Mouse (Mus musculus) ES-Bruce4 (cell line): ENCODE data around the gene Ifitm1. TPM values are rescaled to one million over a fixed set of nuclear protein-coding genes. Genes with fewer than 3 reads are reported as not detected.

Source experiments
- H3K27ac ChIP-seq: 2 replicates; pipeline ENCODE4 v1.5.1; 2012; ENCODE audit warnings: low read length, inconsistent platforms; ENCODE audit not compliant: insufficient read depth
- H3K27me3 ChIP-seq: 2 replicates; pipeline ENCODE4 v1.6.1; 2012; ENCODE audit warnings: mild to moderate bottlenecking, low read length, inconsistent platforms; ENCODE audit not compliant: control insufficient read depth, poor library complexity, insufficient read depth, severe bottlenecking
- H3K36me3 ChIP-seq: 2 replicates; pipeline ENCODE4 v1.6.1; 2012; ENCODE audit warnings: inconsistent platforms, mild to moderate bottlenecking, low read length, moderate library complexity; ENCODE audit not compliant: control insufficient read depth, poor library complexity, insufficient read depth, severe bottlenecking
- H3K4me1 ChIP-seq: one replicate; pipeline ENCODE4 v1.8.1; 2011; ENCODE audit warnings: low read length; ENCODE audit not compliant: control insufficient read depth, insufficient read depth
- H3K4me3 ChIP-seq: 2 replicates; pipeline ENCODE4 v1.5.1; 2011; ENCODE audit warnings: low read depth, mild to moderate bottlenecking, low read length
- H3K9ac ChIP-seq: 2 replicates; pipeline ENCODE4 v1.6.1; 2012; ENCODE audit warnings: low read depth, mild to moderate bottlenecking, inconsistent platforms; ENCODE audit not compliant: poor library complexity, severe bottlenecking
- H3K9me3 ChIP-seq: replicated peaks from 2 replicates; pipeline ENCODE4 v1.6.1; 2012; ENCODE audit warnings: mild to moderate bottlenecking, low read length, inconsistent platforms; ENCODE audit not compliant: control insufficient read depth, poor library complexity, insufficient read depth, severe bottlenecking
- CTCF ChIP-seq: IDR thresholded peaks from one replicate; pipeline ENCODE4 v1.8.1; 2011; ENCODE audit warnings: low read depth, low read length
- EP300 ChIP-seq: IDR thresholded peaks from 2 replicates; pipeline ENCODE4 v1.6.1; 2011; ENCODE audit warnings: low read depth, low read length; ENCODE audit not compliant: insufficient read depth
- POLR2A ChIP-seq: IDR thresholded peaks from one replicate; pipeline ENCODE4 v1.8.1; 2011; ENCODE audit warnings: low read length; ENCODE audit not compliant: insufficient read depth
- polyA plus RNA-seq: library from polyadenylated mRNA; stranded (reverse); fragments of >200 nt; gene quantifications from 2 replicates; pipeline ENCODE4 v1.2.4, GENCODE M21; 2011; ENCODE audit warnings: low read depth; ENCODE audit not compliant: missing spikeins, insufficient read depth, insufficient read length

Gene Ifitm1
- polyA plus RNA-seq, 1 experiment: 501 TPM

DNA sequence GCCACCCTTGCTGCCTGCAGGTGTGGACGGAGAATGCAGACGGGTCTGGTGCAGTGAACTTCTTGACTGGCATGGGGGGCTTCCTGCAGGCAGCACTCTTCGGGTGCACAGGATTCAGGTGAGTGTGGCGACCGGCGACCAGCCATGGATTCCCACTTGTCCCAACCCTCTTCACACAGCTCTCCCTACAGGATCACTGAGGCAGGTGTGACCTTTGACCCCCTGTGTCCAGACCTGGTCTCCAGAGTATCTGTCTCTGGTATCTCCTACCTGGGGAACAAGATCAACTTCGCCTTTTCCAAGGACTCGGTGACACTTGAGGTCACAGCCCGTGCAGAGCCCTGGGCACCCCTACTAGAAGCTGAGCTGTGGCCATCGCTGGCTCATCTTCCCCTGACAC is 20.7 kb upstream of the Ifitm1 start:
- TF ChIP-seq EP300: no peak
- H3K9me3 ChIP-seq: no peaks in the 10 kb centered on the region
- no peak overlapping the region for H3K27ac ChIP-seq
- no peaks in the 10 kb centered on the region for H3K27me3 ChIP-seq
- no peaks in the 10 kb centered on the region for H3K4me1 ChIP-seq
- H3K4me3 ChIP-seq: no peak overlapping the region
- H3K9ac ChIP-seq: no peak overlapping the region
- H3K36me3 ChIP-seq: peaks cover 18% of the 10 kb centered on the region

GRCm38 (mm10) chr7:140946980-140947379 is 20.0 kb upstream of the Ifitm1 start:
- Histone ChIP-seq H3K4me1 (no peaks in the 10 kb centered on the region), H3K27me3 (no peaks in the 10 kb centered on the region), H3K4me3 (no peak overlapping the region), H3K9me3 (no peaks in the 10 kb centered on the region), H3K9ac (no peak overlapping the region), H3K27ac (no peak overlapping the region), H3K36me3 (peaks cover 18% of the 10 kb centered on the region)
- TF ChIP-seq POLR2A (no peak), EP300 (no peak), CTCF (no peak)

- Histone ChIP-seq H3K36me3 (peaks cover 24% of the 10 kb centered on the region), H3K9me3 (no peaks in the 10 kb centered on the region), H3K27me3 (no peaks in the 10 kb centered on the region), H3K27ac (no peak overlapping the region), H3K4me3 (no peak overlapping the region), H3K4me1 (peaks cover 5% of the 10 kb centered on the region), H3K9ac (no peak overlapping the region)
- TF ChIP-seq POLR2A (no peak), EP300 (no peak), CTCF (no peak)
Measured at GRCm38 (mm10) chr7:140948161-140948560, 18.9 kb upstream of the Ifitm1 start.

DNA sequence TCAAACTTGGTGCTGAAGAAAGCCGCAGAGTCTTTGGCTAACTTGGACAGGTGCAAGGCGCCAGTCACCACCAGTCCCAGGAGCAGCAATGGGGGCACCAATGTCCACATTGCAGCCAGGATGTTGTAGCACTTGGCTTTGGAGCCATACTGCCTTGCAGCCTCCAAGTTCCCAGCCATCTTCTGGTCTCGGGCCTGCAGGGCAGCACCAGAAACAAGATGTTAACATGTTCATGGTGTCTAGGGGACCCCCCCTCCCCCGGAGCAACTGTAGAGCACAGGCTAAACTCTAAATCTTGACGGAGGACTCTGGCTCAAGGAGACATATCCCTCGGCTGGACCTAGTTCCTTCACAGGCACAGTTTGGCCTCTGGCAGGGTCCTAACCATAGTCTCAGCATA is 17.8 kb upstream of the Ifitm1 start:
- H3K27me3 ChIP-seq: no peaks in the 10 kb centered on the region
- H3K36me3 ChIP-seq: peaks cover 29% of the 10 kb centered on the region
- H3K4me3 ChIP-seq: no peak overlapping the region
- H3K4me1 ChIP-seq: peaks cover 5% of the 10 kb centered on the region
- no peaks in the 10 kb centered on the region for H3K9me3 ChIP-seq
- H3K27ac ChIP-seq: no peak overlapping the region
- no peak overlapping the region for H3K9ac ChIP-seq
- no peak for TF ChIP-seq EP300
- TF ChIP-seq POLR2A: no peak
- no peak for TF ChIP-seq CTCF

GRCm38 (mm10) chr7:140949824-140950530 is 17.0 kb upstream of the Ifitm1 start, which contains the start of gene Ifitm5:
Gene Ifitm5, minus strand, starts transcription at chr7:140950291.
- TF ChIP-seq CTCF (no peak), EP300 (no peak), POLR2A (no peak)
- Histone ChIP-seq H3K4me3 (no peak within 1 kb of the TSS), H3K9me3 (no peaks in the 10 kb centered on the region), H3K27me3 (no peaks in the 10 kb centered on the region), H3K27ac (no peak within 1 kb of the TSS), H3K9ac (no peak within 1 kb of the TSS), H3K36me3 (peaks cover 30% of the 10 kb centered on the region), H3K4me1 (peaks cover 5% of the 10 kb centered on the region)

- TF ChIP-seq POLR2A: no peak
- no peak for TF ChIP-seq EP300
- no peak for TF ChIP-seq CTCF
- H3K27ac ChIP-seq: no peak overlapping the region
- H3K9me3 ChIP-seq: no peaks in the 10 kb centered on the region
- H3K9ac ChIP-seq: no peak overlapping the region
- H3K4me1 ChIP-seq: peaks cover 5% of the 10 kb centered on the region
- no peaks in the 10 kb centered on the region for H3K27me3 ChIP-seq
- H3K4me3 ChIP-seq: no peak overlapping the region
- peaks cover 30% of the 10 kb centered on the region for H3K36me3 ChIP-seq
Measured at GRCm38 (mm10) chr7:140951051-140951450, 16.0 kb upstream of the Ifitm1 start.
